Mouse (Mus musculus): ENCODE data around the gene Cypt1. TPM values are rescaled to one million over a fixed set of nuclear protein-coding genes. Genes with fewer than 3 reads are reported as not detected.

Gene Cypt1
- not detected for polyA plus RNA-seq (2017; shearing (Covaris generic))

GRCm38 (mm10) chrX:16522569-16522968 is at the start of gene Cypt1:
Gene Cypt1 (plus strand): TSS chrX:16522869.

Other genes starting within 250 kb of the Cypt1 start
- 0.24 TPM for gene Maoa, start 96.8 kb downstream of the Cypt1 start, polyA plus RNA-seq (2017; shearing (Covaris generic))

Measured in CD4-positive, CD25-positive, alpha-beta regulatory T cell, adult 9 weeks (primary cell).